Mouse (Mus musculus) heart, embryonic 15.5 days (tissue): ENCODE data around the gene Faf2. TPM values are rescaled to one million over a fixed set of nuclear protein-coding genes. Genes with fewer than 3 reads are reported as not detected.

ENCODE experiments used
- ATAC-seq: fragments of 200-750 bp; cut with Nextera tagmentation; replicated peaks from 2 replicates; pipeline ENCODE4 v1.8.0; 2017; ENCODE audit warnings: low read depth, moderate TSS enrichment; ENCODE audit not compliant: insufficient number of reproducible peaks, insufficient read depth, low FRiP score
- H3K27ac ChIP-seq: fragments of 300-500 bp; sonication (generic); 2 replicates; pipeline ENCODE4 v1.5.1; 2015; ENCODE audit warnings: mild to moderate bottlenecking, inconsistent platforms
- H3K27me3 ChIP-seq: fragments of 300-500 bp; sonication (generic); 2 replicates; pipeline ENCODE4 v1.6.1; 2015; ENCODE audit warnings: inconsistent platforms
- H3K36me3 ChIP-seq: fragments of 300-500 bp; sonication (generic); 2 replicates; pipeline ENCODE4 v1.6.1; 2015; ENCODE audit warnings: mild to moderate bottlenecking, inconsistent platforms
- H3K4me1 ChIP-seq: fragments of 300-500 bp; sonication (generic); replicated peaks from 2 replicates; pipeline ENCODE4 v1.6.1; 2015; ENCODE audit warnings: inconsistent platforms
- H3K4me2 ChIP-seq: fragments of 300-500 bp; sonication (generic); 2 replicates; pipeline ENCODE4 v1.6.1; 2015; ENCODE audit warnings: inconsistent platforms, mild to moderate bottlenecking, moderate library complexity
- H3K4me3 ChIP-seq: fragments of 300-500 bp; sonication (generic); 2 replicates; pipeline ENCODE4 v1.5.1; 2015; ENCODE audit warnings: mild to moderate bottlenecking, inconsistent platforms
- H3K9ac ChIP-seq: fragments of 300-500 bp; sonication (generic); 2 replicates; pipeline ENCODE4 v1.6.1; 2015; ENCODE audit warnings: mild to moderate bottlenecking, inconsistent platforms
- H3K9me3 ChIP-seq: fragments of 300-500 bp; sonication (generic); replicated peaks from 2 replicates; pipeline ENCODE4 v1.6.1; 2016; ENCODE audit warnings: inconsistent platforms
- WGBS: fragments of 180-500 bp; shearing (Covaris S2); methylation state at CpG from one replicate; pipeline ENCODE4 v1.1.7; 2015; ENCODE audit warnings: mixed read lengths; 5-methylcytosine and 5-hydroxymethylcytosine counted together
- polyA plus RNA-seq: library from polyadenylated mRNA; unstranded; fragments of >200 nt; fragmentation: Nextera tagmentation; extraction: Ambion mirVana; gene quantifications from 2 replicates; pipeline ENCODE4 v1.2.1, GENCODE M21; 2015

The Faf2 gene
- polyA plus RNA-seq, 1 experiment from 2014 or later, result 38.3 TPM

GRCm38 (mm10) chr13:54632731-54633277, 11.2 kb downstream of the Faf2 start:
- H3K9me3 ChIP-seq, result no peaks in the 10 kb centered on the region
- no peaks in the 10 kb centered on the region for H3K27me3 ChIP-seq
- ATAC-seq, result no peak
- H3K4me2 ChIP-seq, result no peak overlapping the region
- H3K27ac ChIP-seq, result no peak overlapping the region
- no peak overlapping the region for H3K4me3 ChIP-seq
- peaks cover 4% of the 10 kb centered on the region; the same call in 1 of the 2 replicates for H3K36me3 ChIP-seq
- 48% methylated on average over 3 of the region's 3 CpGs for WGBS
- no peak overlapping the region for H3K9ac ChIP-seq
- 0 out of 2 replicates have a peak, but pooled peaks cover 5% of the 10 kb centered on the region for H3K4me1 ChIP-seq

DNA sequence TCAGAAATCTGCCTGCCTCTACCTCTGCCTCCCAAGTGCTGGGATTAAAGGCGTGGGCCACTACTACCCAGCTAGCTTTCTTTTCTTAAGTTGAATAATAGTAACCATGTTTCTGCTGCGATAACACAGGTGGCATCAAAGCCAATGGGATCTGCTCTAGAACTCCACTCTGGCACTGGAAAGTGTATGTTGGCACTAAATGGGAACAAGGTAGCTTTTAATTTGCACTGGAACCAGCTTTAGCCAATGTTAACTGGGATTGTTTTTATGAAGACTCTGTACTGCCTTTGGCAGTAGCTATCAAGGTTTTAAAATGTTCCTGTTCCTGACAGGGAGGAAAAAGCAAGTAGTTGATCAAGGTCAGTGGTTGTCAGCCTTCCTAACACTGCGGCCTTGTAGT, 13.4 kb downstream of the Faf2 start:
- Histone ChIP-seq H3K27ac (no peak overlapping the region), H3K4me2 (no peak overlapping the region), H3K4me1 (0 out of 2 replicates have a peak, but pooled peaks cover under 1% of the 10 kb centered on the region), H3K9me3 (no peaks in the 10 kb centered on the region), H3K9ac (no peak overlapping the region), H3K36me3 (peaks cover 16% of the 10 kb centered on the region), H3K27me3 (no peaks in the 10 kb centered on the region), H3K4me3 (no peak overlapping the region)
- ATAC-seq, result no peak
- 95% methylated on average over 3 of the region's 3 CpGs for WGBS

DNA sequence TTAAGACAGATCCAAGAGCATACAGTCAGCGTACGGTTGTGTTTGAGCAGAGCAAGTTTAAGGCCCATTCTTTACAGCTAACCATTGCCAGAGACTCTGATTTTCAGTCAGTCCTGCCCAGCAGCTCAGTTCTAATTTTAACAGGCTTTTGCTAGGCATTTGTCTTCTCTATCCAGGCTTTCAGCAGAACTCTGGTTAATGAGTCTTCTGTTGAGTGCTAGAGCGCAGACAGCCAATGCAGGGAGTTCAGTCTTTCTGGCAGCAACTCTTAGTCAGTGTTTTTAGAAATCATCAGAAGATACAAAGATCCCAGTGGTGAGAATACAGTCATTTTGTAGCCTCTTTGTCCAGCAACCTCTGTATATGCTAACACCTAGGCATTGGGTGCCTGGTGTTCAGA, 28.9 kb downstream of the Faf2 start:
- Histone ChIP-seq H3K4me3 (no peak overlapping the region), H3K36me3 (peaks cover 88% of the 10 kb centered on the region)

DNA sequence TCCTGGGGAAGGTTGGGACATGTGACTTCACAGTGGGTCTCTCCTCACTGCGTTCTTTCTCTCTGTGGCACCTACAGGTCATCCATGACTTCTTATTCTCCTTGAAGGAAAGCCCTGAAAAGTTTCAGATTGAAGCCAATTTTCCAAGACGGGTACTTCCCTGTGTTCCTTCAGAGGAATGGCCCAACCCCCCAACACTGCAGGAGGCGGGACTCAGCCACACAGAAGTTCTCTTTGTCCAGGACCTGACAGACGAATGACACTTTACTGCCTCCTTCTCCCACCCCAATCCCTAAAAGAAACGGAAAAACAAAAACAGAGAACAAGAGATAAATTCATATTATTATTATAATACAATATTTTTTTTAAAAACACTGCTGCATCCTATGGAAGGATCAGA, 39.3 kb downstream of the Faf2 start:
- H3K4me2 ChIP-seq, result no peak overlapping the region
- no peaks in the 10 kb centered on the region for H3K4me1 ChIP-seq
- no peak for ATAC-seq
- 69% methylated on average over 5 of the region's 5 CpGs for WGBS
- no peak overlapping the region for H3K27ac ChIP-seq
- no peaks in the 10 kb centered on the region for H3K27me3 ChIP-seq
- H3K4me3 ChIP-seq, result no peak overlapping the region
- peaks cover 61% of the 10 kb centered on the region for H3K36me3 ChIP-seq
- no peak overlapping the region for H3K9ac ChIP-seq
- H3K9me3 ChIP-seq, result no peaks in the 10 kb centered on the region

More for the DNA sequence above, 28.9 kb downstream of the Faf2 start:
- H3K4me2 ChIP-seq, result no peak overlapping the region
- H3K9ac ChIP-seq, result no peak overlapping the region
- WGBS, result 90% methylated on average over 3 of the region's 3 CpGs
- ATAC-seq, result no peak
- no peaks in the 10 kb centered on the region for H3K9me3 ChIP-seq
- no peaks in the 10 kb centered on the region for H3K4me1 ChIP-seq
- H3K27me3 ChIP-seq, result no peaks in the 10 kb centered on the region
- no peak overlapping the region for H3K27ac ChIP-seq

GRCm38 (mm10) chr13:54661358-54661757, 39.8 kb downstream of the Faf2 start:
- Histone ChIP-seq H3K9me3 (no peaks in the 10 kb centered on the region), H3K36me3 (peaks cover 56% of the 10 kb centered on the region), H3K27ac (no peak overlapping the region), H3K4me3 (no peak overlapping the region), H3K27me3 (no peaks in the 10 kb centered on the region), H3K9ac (no peak overlapping the region), H3K4me1 (no peaks in the 10 kb centered on the region), H3K4me2 (no peak overlapping the region)
- ATAC-seq, result no peak
- 89% methylated on average over 12 of the region's 12 CpGs for WGBS

GRCm38 (mm10) chr13:54663999-54664398, 42.4 kb downstream of the Faf2 start:
- Histone ChIP-seq H3K36me3 (peaks cover 43% of the 10 kb centered on the region), H3K9ac (no peak overlapping the region), H3K9me3 (no peaks in the 10 kb centered on the region), H3K27ac (no peak overlapping the region), H3K4me3 (no peak overlapping the region), H3K4me2 (no peak overlapping the region), H3K27me3 (no peaks in the 10 kb centered on the region), H3K4me1 (no peaks in the 10 kb centered on the region)
- no peak for ATAC-seq
- WGBS, result 79% methylated on average over 4 of the region's 4 CpGs

DNA sequence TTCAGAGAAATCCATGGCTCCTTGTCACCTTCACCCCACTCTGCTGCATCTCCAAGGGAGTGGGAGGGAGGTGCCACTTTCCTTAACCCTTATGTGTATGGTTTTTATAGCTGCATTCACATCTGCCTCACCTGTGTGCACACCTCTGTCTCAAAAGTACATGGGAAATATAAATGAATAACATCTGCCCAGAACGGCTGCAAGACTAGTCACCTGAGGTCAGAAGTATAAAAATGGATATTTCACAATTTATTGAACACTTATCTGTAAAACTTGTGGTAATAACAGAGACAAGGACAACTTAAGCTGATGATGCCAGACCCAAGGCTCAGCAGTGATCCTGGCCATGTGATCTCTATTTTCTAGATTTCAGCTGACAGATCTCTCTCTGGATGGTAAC, 42.9 kb downstream of the Faf2 start:
- no peaks in the 10 kb centered on the region for H3K9me3 ChIP-seq
- H3K27ac ChIP-seq, result no peak overlapping the region
- H3K4me3 ChIP-seq, result no peak overlapping the region
- H3K4me2 ChIP-seq, result no peak overlapping the region
- no peaks in the 10 kb centered on the region for H3K4me1 ChIP-seq
- no peak for ATAC-seq
- no peaks in the 10 kb centered on the region for H3K27me3 ChIP-seq
- H3K9ac ChIP-seq, result no peak overlapping the region
- WGBS, result 92% methylated on average over 1 of the region's 1 CpGs
- peaks cover 43% of the 10 kb centered on the region for H3K36me3 ChIP-seq

DNA sequence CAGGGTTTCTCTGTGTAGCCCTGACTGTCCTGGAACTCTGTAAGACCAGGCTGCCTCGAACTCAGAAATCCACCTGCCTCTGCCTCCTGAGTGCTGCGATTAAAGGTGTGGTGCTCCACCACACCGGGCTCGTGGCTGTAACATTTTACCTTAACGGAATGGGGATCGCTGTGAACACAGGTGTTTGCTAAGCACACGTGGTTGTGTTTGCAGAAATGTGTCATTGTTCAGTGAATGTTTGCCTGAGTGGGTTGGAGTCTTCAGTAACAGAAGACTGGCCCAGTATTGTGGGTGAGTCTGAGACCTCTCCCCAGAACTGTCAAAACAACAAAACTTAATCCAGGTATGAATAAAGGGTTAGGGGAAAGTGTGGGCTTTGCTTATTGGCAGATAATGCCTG, 43.5 kb downstream of the Faf2 start:
- 94% methylated on average over 7 of the region's 7 CpGs for WGBS
- no peak overlapping the region for H3K4me3 ChIP-seq
- H3K9me3 ChIP-seq, result no peaks in the 10 kb centered on the region
- no peaks in the 10 kb centered on the region for H3K4me1 ChIP-seq
- ATAC-seq, result no peak
- H3K27ac ChIP-seq, result no peak overlapping the region
- H3K4me2 ChIP-seq, result no peak overlapping the region
- no peaks in the 10 kb centered on the region for H3K27me3 ChIP-seq
- peaks cover 43% of the 10 kb centered on the region for H3K36me3 ChIP-seq
- H3K9ac ChIP-seq, result no peak overlapping the region

DNA sequence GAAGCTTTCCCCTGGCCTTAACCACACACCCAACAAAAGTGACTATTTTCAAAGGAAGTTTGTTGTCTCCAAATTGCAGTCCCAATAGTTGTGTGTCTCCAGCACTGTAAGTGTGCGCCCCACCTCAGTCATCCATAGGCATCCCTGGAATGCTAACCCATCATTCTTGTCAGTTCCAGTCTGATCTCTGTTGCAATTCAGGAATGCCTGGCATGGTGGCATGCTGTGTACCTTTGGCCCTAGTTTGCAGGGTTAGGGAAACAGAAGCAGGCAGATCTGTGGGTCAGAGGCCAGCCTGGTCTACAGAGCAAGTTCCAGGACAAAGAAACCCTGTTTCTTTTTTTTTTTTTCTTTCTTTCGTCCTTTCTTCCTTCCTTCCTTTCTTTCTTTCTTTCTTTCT, 48.9 kb downstream of the Faf2 start:
- no peak overlapping the region for H3K9ac ChIP-seq
- H3K4me2 ChIP-seq, result no peak overlapping the region
- no peaks in the 10 kb centered on the region for H3K27me3 ChIP-seq
- H3K36me3 ChIP-seq, result peaks cover 11% of the 10 kb centered on the region; the same call in 1 of the 2 replicates
- 60% methylated on average over 2 of the region's 2 CpGs for WGBS
- no peak for ATAC-seq
- no peaks in the 10 kb centered on the region for H3K4me1 ChIP-seq
- no peaks in the 10 kb centered on the region for H3K9me3 ChIP-seq
- no peak overlapping the region for H3K27ac ChIP-seq
- no peak overlapping the region for H3K4me3 ChIP-seq

DNA sequence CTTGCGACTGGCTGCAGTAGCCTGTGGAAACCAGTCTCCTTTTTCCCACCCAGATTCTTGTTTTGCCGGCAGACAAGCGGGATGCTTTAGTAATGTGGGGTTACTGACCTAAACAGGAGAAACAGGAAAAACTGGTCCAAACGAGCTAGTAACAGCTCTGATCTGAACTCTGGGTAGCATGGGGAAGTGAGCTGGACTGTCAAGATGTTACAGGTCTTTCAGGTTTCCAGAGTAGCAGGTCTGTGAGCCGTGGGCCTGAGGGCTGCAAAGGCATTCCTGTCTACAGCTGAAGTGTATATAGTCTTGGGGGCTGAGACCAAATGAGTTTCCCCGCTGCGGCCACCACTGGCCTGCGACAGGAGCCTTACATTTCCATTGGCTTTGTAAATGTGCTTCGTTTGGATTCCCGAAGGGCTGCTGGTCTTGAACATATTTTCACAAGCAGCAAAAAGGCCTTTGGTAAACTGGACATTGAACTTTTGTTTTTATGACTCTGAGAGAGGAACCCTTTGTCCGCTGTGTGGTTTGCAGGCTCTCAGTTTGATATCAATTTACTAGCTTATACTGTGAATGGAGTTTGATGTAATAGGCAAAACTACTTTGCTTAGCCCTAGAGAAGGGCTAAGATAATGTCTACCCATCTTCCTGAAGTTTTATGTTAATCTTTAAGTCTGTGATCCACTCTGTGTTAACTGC, 54.5 kb downstream of the Faf2 start:
- Histone ChIP-seq H3K4me2 (no peak overlapping the region), H3K4me3 (no peak overlapping the region), H3K27me3 (no peaks in the 10 kb centered on the region), H3K9ac (no peak overlapping the region), H3K27ac (no peak overlapping the region), H3K4me1 (no peaks in the 10 kb centered on the region; the same call in 1 of the 2 replicates), H3K36me3 (peaks cover 19% of the 10 kb centered on the region), H3K9me3 (no peaks in the 10 kb centered on the region)
- no peak for ATAC-seq
- WGBS, result 57% methylated on average over 11 of the region's 11 CpGs

- Histone ChIP-seq H3K27ac (no peak overlapping the region), H3K4me2 (no peak overlapping the region), H3K9me3 (no peaks in the 10 kb centered on the region), H3K36me3 (peaks cover 41% of the 10 kb centered on the region), H3K4me3 (no peak overlapping the region), H3K27me3 (no peaks in the 10 kb centered on the region), H3K9ac (no peak overlapping the region), H3K4me1 (no peaks in the 10 kb centered on the region; the same call in 1 of the 2 replicates)
- no peak; the same call in 1 of the 2 replicates for ATAC-seq
- WGBS, result 67% methylated on average over 4 of the region's 4 CpGs
These were observed 56.7 kb downstream of the Faf2 start for GRCm38 (mm10) chr13:54678263-54678662.
